Mouse (Mus musculus) 3T3-L1 (cell line): ENCODE measurements around the gene Tnrc18.

Experiments used
- DNase-seq: peaks from one replicate; pipeline ENCODE4 v3.0.0-alpha.2; 2015; ENCODE audit warnings: low read depth, low spot score

Tnrc18 gene

DNA sequence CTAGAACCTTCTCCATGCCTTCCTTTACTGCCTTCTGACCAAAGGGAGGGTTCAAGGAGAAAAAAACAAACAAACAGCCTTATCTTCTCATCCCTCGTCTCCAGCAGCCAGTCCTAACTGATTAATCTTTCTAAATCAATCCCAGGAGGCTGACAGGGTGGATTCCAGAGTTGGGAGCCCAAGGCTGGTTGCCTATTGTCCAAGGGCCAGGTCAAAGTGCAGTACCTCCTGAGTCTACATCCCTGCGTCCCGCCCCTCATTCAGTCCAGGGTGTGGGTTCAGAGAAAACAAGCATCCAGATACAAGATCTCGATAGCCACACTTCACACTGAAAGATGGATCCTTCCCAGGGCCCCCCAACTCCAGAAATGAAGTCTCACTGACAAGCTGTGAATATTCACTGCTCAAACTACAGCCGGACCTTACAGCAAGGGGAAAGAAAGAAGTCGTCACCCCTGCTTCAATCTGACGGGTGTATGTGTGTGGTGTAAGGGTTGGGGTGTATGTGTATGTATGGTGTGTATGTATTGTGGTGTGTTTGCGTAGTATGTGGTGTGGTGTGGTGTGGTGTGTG, 5.5 kb downstream of the Tnrc18 start:
- DNase-seq: peak; percentile 40

DNA sequence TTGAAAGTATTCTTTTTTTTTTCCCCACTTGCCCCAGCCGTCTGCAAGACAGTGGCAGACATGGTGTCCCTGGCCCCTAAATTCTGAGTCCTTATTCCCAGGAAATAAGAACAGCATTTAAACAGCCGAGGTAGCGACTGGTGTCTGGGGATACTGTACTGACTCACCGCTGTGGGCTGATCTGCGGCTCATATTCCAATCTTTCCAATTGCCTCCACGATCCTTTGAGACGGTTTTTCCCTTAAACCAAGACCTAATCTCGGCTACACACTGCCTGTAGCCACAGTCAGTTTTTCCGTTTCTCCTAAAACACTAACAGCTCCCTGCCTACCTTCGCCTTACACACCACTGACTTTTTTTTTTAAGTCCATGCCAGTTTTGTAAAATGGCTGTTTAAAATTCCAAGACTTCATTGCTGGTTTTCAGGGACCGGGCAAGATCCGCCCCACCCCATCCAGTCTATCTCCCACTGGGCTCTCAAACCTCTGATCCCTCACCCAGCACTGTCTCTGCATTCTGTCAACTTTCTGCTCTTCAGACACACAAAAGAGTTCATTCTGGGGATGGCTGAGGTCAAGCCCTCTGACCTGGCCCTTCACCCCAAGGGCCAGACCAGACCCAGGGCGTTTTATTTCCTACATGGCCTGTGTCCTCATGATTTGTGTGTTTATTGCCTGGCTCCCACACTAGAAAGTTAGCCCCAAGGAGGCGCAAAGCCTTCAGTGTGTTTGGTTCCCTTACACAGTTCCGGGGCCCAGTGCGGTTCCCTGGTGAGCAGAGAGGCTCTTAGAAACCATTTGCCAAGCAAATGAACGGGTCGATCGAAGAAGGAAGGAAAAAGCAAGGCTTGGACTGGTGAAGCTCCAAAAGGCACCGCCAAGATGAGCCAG, 6.5 kb downstream of the Tnrc18 start:
- DNase-seq: peak; percentile 83

DNA sequence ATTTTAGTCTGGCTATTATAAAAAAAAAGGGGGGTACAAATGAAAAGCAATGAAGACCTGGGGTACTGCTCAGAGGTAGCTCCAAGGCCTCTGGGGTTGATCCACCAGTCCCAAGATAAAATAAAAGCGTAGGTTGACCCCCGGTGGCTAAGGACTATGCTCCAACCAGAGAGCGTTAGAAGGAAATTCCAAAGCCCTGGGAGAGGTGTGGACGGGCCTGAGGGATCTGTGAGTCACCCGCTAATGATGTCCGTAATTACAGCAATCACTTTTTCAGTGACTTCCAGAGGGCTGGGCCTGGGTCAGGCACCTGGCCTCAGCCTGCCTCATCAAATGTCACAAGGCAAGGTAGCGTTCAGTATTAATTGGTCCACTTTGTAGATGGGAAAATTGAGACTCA, 9.8 kb downstream of the Tnrc18 start:
- DNase-seq: no peak

DNA sequence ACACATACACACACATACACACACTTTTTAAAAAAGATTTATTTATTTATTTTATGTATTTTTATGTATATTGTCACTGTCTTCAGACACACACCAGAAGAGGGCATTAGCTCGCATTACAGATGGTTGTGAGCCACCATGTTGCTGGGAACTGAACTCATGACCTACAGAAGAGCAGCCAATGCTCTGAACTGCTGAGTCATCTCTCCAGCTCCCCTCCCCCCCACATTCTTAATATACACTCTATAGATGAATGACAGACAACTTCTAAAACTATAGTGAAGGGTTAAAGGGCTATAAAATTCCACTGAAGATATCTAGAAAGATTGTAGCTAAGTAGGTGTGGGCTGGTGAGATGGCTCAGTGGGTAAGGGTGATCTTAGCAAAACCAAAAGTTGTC, 13.7 kb downstream of the Tnrc18 start:
- DNase-seq: peak; percentile 73

DNA sequence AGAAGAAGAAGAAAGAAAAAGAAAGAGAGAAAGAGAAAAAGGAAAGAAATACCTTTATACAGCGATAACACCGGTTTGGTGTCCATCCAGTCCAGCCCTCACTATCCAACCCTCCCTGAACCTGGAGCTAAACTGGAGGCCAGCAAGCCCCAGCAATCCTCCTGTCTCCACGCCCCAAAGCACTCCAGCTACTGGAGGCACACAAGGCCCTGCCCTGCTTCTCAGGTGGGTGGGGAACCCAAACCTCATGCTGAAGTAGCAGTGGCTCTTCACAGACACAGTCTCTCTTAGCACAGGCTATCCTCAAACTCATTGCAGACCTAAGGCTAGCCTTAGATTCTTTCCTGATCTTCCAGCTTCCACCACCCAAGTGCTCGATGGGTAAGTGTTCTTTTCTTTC, 14.6 kb downstream of the Tnrc18 start:
- DNase-seq: no peak

DNA sequence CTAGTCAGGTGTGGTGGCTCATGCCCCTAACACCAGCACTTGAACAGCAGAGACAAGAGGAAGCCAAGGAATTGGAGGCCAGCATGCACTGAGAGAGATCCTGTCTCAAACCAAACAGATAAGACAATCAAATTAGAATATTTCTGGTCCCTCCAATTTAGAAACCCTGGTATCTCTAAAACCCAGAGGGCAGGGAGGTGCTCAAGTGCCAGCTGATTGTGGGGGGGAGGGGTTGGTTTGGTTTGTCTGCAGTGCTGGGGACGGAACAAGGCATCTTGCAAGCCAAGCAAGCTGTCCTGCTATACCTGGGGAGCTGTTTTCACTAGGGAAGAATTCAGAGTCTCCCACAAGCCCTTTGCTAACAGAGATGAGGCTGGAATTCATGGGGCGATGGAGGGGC, 15.5 kb downstream of the Tnrc18 start:
- DNase-seq: no peak

DNA sequence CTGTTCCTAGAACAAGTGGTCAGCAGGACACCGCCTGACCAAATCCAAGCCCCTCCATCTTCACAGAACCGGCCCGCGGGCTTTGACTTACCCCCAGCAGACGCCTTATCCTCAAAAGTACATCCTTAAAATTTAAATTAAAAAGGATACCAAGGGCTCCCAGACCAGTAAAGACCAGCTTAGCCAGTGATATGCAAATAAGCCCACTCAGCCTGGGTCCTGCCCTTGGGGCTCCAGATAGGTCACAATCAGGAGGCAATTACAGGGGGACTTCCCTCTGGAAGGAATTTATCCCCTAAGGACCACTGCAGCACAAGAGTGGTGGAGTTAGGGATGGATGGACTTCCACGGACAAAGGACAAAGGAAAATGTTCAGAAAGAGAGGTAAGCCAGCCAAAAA, 16.8 kb downstream of the Tnrc18 start:
- no peak for DNase-seq

DNA sequence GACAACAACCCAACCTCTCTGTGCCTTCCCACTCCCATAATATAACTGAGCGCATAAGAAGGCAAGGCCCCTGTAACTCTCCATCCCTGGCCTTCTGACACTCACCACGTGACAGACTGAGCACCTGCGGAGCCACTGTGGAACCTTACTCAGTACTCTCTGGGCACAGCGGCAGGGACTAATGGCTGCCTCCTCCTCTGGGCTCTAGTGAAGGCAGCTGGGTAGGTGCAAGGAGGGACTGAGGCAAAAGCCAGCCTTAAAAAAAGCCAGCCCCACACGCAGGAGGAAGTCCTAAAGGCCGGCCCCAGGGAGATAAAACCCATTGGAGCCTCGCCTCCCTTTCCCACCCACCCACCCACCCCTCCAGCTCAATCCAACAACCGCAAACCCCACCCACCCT, 17.3 kb downstream of the Tnrc18 start:
- no peak for DNase-seq

DNA sequence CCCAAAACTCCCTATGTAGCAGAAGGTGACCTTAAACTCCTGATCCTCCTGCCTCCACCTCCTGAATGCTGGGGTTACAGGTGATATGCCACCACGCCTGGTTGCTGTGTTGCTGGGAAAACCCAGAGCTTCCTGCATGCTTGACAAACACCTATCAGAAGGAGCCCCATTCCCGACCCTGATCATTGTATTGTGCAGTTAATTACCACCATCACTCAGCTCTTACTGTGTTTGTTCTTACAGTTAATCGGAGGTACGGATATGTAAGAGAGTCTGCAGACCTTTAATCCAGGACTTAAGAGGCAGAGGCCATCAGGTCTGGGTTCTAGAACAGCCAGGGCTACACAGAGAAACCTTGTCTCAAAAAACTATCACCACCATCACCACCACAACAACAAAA, 18.2 kb downstream of the Tnrc18 start:
- no peak for DNase-seq

DNA sequence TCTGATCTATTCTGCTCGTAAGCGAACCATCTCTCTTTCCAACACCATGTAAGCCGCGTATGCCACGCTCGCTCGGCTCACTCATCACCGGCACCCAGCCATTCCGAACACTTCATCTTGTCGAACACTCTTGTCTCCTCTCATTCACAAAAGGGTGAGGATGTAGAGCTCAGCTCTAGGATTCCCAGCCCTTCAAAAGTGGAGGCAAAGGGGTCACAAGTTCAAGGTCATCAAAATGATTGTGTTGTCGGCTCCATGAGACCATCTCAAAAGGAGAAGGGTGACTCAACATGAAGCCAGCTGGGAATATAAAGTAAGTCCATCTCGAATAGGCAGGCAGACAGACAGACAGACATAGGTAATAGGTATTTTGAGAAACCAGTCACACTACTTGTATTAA, 19.3 kb downstream of the Tnrc18 start:
- DNase-seq: no peak

DNA sequence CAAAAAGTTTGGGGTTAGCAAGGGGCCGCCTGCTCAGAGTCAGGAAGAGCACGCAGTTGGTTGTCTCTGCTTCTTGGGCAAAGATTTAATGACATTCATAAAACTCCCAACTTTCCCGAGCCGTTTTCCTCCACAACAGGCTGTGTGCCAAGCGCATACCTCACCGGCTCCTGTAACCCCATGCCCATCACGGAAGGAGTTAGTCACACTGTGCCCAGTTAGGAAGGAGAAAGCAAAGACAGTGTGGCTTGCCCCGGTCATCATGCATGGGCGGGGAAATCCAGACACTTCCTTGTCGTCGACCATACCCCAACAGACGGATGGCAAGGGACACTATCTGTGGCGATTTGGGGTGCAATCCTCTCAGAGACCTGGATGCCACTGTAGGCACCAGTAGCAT, 19.8 kb downstream of the Tnrc18 start:
- peak; percentile 71 for DNase-seq

DNA sequence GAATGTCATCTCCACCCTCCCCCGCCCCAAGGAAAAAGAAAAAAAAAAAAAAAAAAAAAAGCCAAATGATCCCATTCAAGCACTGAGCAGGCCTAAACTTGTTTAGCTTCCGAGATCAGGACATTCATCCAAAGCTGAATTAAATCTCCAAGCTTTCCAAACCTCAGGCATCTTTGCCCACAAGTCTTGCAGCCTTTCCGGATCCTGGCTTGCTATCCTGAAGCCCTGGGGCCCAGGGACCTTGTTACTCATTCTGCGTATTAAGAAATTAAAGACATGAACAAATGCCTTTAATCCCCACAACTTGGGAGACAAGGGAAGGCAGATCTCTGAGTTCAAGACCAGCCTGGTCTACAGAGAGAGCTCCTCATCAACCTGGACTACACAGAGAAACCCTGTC, 20.5 kb downstream of the Tnrc18 start:
- no peak for DNase-seq

DNA sequence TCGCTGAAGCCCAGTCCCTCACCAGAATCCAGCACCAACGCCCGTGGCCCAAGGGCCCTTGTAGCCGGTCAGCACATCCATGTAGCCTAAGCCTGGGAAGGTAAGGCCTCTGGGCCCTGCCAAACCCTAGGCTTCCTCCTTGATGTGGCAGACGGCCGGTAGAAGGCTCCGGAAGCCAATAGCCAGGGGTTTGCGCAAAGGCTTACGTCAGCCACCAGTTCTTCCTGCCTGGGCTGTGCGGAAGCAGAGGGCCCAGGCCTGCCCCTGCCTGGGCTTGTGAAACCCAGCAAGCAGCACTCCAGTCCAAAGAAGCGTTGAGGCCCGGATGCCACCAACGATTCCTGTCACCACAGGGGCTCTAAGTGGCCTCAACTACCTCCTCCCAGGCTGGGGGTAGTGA, 22.9 kb downstream of the Tnrc18 start:
- DNase-seq: no peak

DNA sequence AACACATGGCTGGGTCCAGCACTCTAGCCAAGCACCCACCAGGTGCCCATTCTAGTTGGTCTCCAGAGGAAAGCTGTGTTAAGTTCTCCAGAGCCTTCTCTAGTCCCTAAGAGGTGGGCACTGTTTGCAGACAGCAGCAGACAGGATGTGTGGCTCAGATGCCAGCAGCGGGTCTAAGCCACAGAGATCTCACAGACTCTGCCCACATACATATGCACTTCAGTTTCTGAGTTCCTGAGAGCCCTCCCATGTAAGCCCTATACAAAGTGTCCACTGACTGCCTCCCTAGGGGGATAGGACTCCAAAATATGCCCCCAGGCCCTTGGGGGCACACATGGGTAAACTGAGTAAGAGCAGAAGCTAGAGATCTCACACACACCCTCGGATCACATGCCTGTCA, 23.3 kb downstream of the Tnrc18 start:
- no peak for DNase-seq

DNA sequence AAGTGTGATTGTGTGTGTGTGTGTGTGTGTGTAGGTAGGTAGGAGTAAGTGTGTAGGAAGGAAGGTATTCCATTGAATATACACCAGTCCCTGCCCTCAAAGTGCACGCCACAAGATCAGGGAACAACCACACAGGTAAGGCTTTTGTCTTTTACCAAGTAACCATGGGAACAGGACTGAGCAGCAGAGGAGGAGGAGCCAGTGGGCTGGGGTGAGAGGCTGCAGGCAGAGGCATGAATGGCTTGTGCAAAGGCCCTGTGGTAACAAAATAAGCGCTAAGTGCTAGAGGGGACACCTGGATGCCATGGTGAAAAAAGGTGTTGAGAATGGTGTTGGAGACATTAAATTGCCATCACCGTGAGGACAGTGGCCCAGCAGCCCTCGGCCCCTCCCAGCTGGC, 24.9 kb downstream of the Tnrc18 start:
- no peak for DNase-seq

DNA sequence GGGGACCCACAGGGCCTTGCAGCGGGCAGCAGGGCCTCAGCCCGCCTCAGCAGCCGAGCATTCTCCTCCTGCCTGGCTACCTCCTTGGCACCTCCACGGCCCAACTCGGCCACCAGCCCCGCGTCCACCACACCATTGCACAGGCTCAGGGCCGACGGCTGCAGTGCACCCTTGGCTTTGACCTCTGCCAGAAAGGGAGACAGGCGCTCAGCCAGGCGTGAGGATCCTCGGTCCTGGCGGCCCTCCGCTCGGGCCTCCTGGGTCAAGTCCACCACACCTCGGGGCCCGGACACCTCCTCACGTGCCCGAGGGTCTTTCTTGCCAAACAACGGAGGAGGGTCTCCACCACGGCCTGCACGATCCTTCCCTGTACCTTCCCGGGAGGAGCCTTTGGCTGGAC, 29.2 kb downstream of the Tnrc18 start:
- DNase-seq: no peak

DNA sequence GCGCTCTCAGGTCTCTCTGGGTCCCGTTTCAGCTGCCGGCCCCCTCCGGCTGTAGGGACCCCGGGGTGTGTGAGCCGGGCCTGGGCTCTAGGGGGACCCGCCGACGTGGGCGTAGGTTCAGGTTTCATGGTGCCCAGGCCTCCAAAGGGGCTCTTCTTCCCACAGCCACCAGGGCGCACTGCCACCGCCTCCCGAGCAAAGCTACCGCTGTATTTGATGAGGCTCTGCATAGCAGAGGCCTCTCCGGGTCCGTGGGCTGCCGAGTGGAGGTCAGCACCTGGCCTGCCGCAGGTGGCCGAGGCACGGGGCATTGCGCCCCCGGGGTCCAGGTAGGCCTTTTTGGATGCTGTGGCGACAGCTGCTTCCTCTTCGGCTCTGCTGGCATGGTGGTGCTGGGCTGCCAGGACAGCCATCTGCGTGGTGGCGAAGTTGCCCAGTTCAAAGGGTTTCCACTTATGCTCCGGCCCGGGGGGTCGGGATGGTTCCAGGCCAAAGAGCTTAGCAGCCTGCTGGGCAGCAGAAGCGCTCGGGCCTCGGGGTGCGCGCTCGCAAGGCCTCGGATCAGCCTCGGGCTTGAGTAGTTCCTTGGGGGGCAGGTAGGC, 30.1 kb downstream of the Tnrc18 start:
- no peak for DNase-seq

DNA sequence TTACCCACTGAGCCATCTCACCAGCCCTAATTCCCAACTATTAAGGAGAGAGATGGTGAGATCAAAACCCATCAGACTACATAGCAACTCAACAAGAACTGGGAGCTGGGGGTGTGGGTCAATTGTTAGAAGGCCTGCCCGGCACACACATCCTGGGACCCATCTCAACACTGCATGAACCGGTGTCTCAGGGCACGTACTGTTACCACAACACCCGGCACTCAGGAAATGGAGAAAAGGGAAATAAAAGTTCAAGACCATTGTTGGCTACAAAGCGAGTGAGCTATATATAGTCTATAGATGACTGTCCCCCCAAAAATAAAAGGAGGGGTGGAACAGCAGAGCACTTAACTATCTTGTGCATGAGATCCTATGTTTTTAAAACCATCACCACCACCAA, 30.8 kb downstream of the Tnrc18 start:
- no peak for DNase-seq

DNA sequence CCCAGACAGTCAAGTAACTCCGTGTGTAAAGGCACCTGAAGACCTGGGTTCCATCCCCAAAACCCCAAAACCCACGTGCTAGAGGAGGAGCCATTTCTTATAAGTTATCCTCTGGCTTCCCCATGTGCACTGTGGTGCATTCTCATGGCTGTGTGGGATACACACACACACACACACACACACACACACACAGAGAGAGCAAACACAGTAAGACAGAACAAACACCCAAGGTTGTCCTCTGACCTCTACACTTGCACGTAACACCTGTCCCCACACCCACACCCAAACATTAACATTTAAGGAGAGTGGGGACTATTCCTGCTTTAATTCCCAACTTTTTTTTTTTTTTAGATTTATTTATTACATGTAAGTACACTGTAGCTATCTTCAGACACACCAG, 31.2 kb downstream of the Tnrc18 start:
- no peak for DNase-seq

DNA sequence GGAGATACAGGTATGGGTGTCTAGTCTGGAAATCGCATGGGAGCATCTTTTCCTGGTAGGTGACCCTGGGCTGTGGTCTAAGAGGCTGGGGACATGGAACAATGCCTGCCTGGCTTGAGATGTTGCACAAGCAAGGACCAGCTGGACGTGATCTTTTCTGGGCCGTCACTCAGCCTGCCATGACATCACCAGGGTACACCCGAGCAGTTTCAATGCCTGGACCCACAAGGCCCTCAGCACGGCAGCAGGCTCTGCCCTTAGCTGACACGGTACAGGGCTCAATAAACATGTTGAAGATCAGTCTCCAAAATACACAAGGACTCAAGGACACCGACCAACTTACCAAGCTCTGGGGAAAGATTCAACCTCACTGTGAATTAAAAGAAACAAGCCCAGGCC, 34.3 kb downstream of the Tnrc18 start:
- DNase-seq: no peak

DNA sequence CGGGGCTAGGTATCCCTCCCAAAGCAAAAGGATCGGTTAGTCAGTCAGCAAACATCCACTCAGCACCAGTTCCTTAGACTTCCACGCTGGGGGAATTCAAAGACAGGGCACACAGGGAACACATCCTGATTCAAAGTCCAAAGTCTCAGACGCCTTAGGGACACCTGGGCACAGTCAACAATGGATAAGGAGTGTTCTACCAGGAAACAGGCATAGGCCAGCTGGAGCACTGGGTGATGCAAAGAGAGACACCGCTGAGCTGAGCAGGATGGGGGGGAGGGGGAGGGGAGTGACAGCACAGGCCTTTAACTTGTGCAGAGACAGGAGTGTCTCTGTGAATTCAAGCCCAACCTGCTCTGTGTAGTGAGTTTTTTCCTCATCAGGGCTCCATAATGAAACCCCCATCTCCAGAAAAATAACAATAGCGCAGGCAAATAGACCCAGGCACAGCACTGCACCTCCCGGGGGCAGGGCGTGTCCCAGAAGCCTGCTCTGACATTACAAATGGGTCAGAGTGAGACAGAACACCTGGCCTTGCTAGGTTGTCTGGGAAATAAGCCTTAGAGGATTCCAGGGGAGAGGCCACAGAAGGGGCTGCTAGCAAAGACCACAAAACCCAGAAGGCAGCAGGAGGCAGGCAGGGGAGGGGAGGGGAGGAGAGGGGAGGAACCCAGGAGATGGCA, 34.9 kb downstream of the Tnrc18 start:
- DNase-seq: no peak

DNA sequence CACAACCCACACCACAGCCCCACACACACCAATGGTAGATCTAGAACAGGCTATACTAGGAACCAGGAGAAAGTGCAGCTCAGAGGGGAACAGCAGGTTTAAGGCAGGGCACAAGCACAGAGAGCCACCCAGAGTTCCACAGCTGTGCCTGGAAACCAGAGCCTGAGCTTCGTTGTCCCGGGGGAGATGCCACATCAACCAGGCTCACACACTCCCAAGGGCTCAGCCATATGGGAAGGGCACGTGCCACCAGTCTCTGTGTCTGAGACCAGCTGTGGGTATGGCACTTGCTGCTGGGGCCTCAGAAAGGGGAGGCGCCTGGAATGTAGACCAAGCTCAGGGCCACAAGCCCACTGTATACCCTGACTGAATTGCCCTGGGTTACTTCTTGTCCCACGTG, 36.9 kb downstream of the Tnrc18 start:
- DNase-seq: no peak

DNA sequence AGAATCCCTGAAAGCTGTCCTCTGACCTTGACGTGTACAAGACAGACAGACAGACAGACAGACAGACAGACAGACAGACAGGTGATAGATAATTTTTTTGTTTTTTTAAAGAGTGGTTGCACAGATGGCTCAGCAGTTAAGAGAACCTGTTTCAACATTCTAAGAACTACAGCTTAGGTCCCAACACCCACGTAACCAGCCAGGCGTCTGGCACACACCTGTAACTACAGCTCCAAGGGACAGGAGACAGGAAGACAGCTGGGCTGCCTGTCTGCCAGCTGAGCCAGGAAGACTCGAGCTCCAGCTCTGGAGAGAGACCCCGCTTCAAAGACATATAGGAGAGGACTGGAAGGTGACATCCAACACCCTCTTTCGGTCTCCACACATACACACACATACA, 38.6 kb downstream of the Tnrc18 start:
- no peak for DNase-seq
